Mouse (Mus musculus) ES-E14 (cell line): ENCODE results near the gene Kcnk15. TPM values are rescaled to one million over a fixed set of nuclear protein-coding genes. Genes with fewer than 3 reads are reported as not detected.

Experiments used
- DNase-seq: peaks from one replicate; pipeline ENCODE4 v3.0.0-alpha.2; 2013; ENCODE audit warnings: low read depth, low spot score
- H3K27ac ChIP-seq: 2 replicates; pipeline ENCODE4 v1.5.1; 2012; ENCODE audit warnings: low read depth, mild to moderate bottlenecking, low read length, moderate library complexity, mixed read lengths; ENCODE audit not compliant: poor library complexity, insufficient read depth, severe bottlenecking
- H3K36me3 ChIP-seq: 2 replicates; pipeline ENCODE4 v1.6.1; 2012; ENCODE audit warnings: mild to moderate bottlenecking, low read length, moderate library complexity, mixed read lengths; ENCODE audit not compliant: control insufficient read depth, poor library complexity, insufficient read depth, severe bottlenecking
- H3K4me1 ChIP-seq, 2 experiments: fragments of 150-350 bp in 1 of 2; sonication (generic) in 1 of 2; 2 replicates each; pipeline ENCODE4 v1.6.1; 2012; ENCODE audit warnings: low read length in 2 of 2, mild to moderate bottlenecking in 1 of 2, mixed read lengths in 1 of 2; ENCODE audit not compliant: control insufficient read depth in 2 of 2, insufficient read depth in 2 of 2, poor library complexity in 1 of 2
- H3K4me3 ChIP-seq, 2 experiments: fragments of 150-350 bp in 1 of 2; sonication (generic) in 1 of 2; 2 replicates each; pipeline ENCODE4 v1.5.1; 2012; ENCODE audit warnings: low read length in 2 of 2, low read depth in 1 of 2, mild to moderate bottlenecking in 1 of 2, mixed read lengths in 1 of 2; ENCODE audit not compliant: insufficient read depth in 1 of 2, poor library complexity in 1 of 2, severe bottlenecking in 1 of 2
- H3K9ac ChIP-seq: 2 replicates; pipeline ENCODE4 v1.6.1; 2012; ENCODE audit warnings: low read depth, mild to moderate bottlenecking, low read length, mixed read lengths; ENCODE audit not compliant: poor library complexity, insufficient read depth, severe bottlenecking
- H3K9me3 ChIP-seq: fragments of 150-350 bp; sonication (generic); 2 replicates; pipeline ENCODE4 v1.6.1; 2012; ENCODE audit warnings: low read depth, mild to moderate bottlenecking, low read length; ENCODE audit not compliant: control insufficient read depth, insufficient read depth
- CHD2 ChIP-seq: IDR thresholded peaks from 2 replicates; pipeline ENCODE4 v1.6.1; 2014; ENCODE audit warnings: mild to moderate bottlenecking, low read depth, low read length, inconsistent platforms
- HCFC1 ChIP-seq: IDR thresholded peaks from 2 replicates; pipeline ENCODE4 v1.6.1; 2012; ENCODE audit warnings: low read length, inconsistent platforms, borderline replicate concordance; ENCODE audit not compliant: insufficient read depth
- MAFK ChIP-seq: IDR thresholded peaks from 2 replicates; pipeline ENCODE4 v1.6.1; 2014; ENCODE audit warnings: mild to moderate bottlenecking, low read depth, low read length, inconsistent platforms; ENCODE audit not compliant: insufficient read depth
- ZC3H11A ChIP-seq: IDR thresholded peaks from 2 replicates; pipeline ENCODE4 v1.6.1; 2012; ENCODE audit warnings: low read depth, mild to moderate bottlenecking, inconsistent platforms, low read length, borderline replicate concordance
- ZNF384 ChIP-seq: IDR thresholded peaks from 2 replicates; pipeline ENCODE4 v1.6.1; 2012; ENCODE audit warnings: low read depth, low read length, inconsistent platforms
- in situ Hi-C, 2 experiments: fragments of 600-800 bp; cut with MboI; formaldehyde crosslinking; loops; one replicate each; pipeline ENCODE4 v1.15.1; 2025; ENCODE audit warnings: low sequenced_read_pairs in 2 of 2, inconsistent platforms in 1 of 2; ENCODE audit not compliant: unreplicated experiment in 2 of 2
- total RNA-seq: library from RNA; depleted of rRNA; stranded (reverse); fragments of 300-350 nt; gene quantifications from 2 replicates; pipeline ENCODE4 v1.2.3, GENCODE M21; 2012

Gene Kcnk15
- total RNA-seq, 1 experiment, result not detected

GRCm38 (mm10) chr2:163897988-163898535, 44.6 kb downstream of the Kcnk15 start:
- no peak overlapping the region for H3K27ac ChIP-seq
- no peak overlapping the region for H3K9ac ChIP-seq
- H3K4me1 ChIP-seq, result peaks cover 0 to 22% of the 10 kb centered on the region in 2 experiments; a peak in 1 of 4 replicates
- H3K36me3 ChIP-seq, result no peaks in the 10 kb centered on the region
- no peaks in the 10 kb centered on the region for H3K9me3 ChIP-seq
- no peak for DNase-seq
- no peak overlapping the region for H3K4me3 ChIP-seq
- TF ChIP-seq HCFC1 (no peak), MAFK (no peak), ZNF384 (no peak), CHD2 (no peak), ZC3H11A (no peak)
- in situ Hi-C loops, result no loop called here

GRCm38 (mm10) chr2:163899910-163900411, 46.5 kb downstream of the Kcnk15 start:
- H3K36me3 ChIP-seq, result no peaks in the 10 kb centered on the region
- no peaks in the 10 kb centered on the region for H3K9me3 ChIP-seq
- TF ChIP-seq MAFK (no peak), HCFC1 (no peak), ZNF384 (no peak), ZC3H11A (no peak), CHD2 (no peak)
- in situ Hi-C loops, result no loop called here
- H3K4me3 ChIP-seq, result peak overlapping the region in 1 of 2 experiments; percentile 23; a peak in 2 of 4 replicates
- no peak overlapping the region for H3K9ac ChIP-seq
- DNase-seq, result no peak
- peaks cover 0 to 17% of the 10 kb centered on the region in 2 experiments; a peak in 2 of 4 replicates for H3K4me1 ChIP-seq
- H3K27ac ChIP-seq, result no peak overlapping the region

- TF ChIP-seq ZNF384, result no peak
- no peak for TF ChIP-seq HCFC1
- no peak for TF ChIP-seq ZC3H11A
- no peak for TF ChIP-seq CHD2
- no peak for TF ChIP-seq MAFK
- Histone ChIP-seq H3K4me3 (no peak overlapping the region), H3K36me3 (no peaks in the 10 kb centered on the region), H3K4me1 (peaks cover 0 to 9% of the 10 kb centered on the region in 2 experiments; a peak in 2 of 4 replicates), H3K27ac (no peak overlapping the region), H3K9me3 (no peaks in the 10 kb centered on the region), H3K9ac (no peak overlapping the region)
- no peak for DNase-seq
- in situ Hi-C loops, result no loop called here
Measured at GRCm38 (mm10) chr2:163901043-163901442, 47.6 kb downstream of the Kcnk15 start.

- H3K27ac ChIP-seq, result no peak overlapping the region
- TF ChIP-seq ZC3H11A (no peak), CHD2 (no peak), ZNF384 (no peak), MAFK (no peak), HCFC1 (no peak)
- H3K9ac ChIP-seq, result no peak overlapping the region
- H3K4me3 ChIP-seq, result no peak overlapping the region
- H3K9me3 ChIP-seq, result no peaks in the 10 kb centered on the region
- no peak for DNase-seq
- H3K36me3 ChIP-seq, result no peaks in the 10 kb centered on the region
- peaks cover 0 to 9% of the 10 kb centered on the region in 2 experiments; a peak in 2 of 4 replicates for H3K4me1 ChIP-seq
- in situ Hi-C loops, result no loop called here
Measured at GRCm38 (mm10) chr2:163902448-163902847, 49.0 kb downstream of the Kcnk15 start.
